Mouse (Mus musculus): ENCODE data around the gene Gne.

The Gne gene

GRCm38 (mm10) chr4:44083945-44084344 lies at the start of gene Gne:
TSS of gene Gne (minus strand) at chr4:44084177.
- DNase-seq (ENCODE audit: low spot score in 2 of 2): no peak

DNA sequence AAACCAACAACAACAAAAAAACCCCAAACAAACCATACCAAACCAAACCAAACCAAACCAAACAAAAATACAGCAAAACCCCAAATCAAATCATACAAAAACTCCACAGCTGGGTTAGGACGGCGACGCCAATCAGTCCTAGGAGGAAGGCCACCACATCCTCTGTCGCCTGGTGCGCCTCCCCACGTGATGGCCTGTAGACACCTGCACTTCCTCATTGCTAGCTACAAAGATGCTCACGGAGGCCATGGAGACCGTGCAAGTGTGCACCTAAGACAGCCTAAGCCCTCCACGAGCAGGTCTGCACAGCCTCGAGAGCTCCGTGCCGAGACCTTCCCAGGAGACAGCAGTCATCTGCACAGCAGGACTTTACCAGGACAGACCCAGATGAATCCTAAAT lies 42.8 kb upstream of the Gne start:
- no peak for DNase-seq (ENCODE audit: low spot score in 2 of 2)

DNA sequence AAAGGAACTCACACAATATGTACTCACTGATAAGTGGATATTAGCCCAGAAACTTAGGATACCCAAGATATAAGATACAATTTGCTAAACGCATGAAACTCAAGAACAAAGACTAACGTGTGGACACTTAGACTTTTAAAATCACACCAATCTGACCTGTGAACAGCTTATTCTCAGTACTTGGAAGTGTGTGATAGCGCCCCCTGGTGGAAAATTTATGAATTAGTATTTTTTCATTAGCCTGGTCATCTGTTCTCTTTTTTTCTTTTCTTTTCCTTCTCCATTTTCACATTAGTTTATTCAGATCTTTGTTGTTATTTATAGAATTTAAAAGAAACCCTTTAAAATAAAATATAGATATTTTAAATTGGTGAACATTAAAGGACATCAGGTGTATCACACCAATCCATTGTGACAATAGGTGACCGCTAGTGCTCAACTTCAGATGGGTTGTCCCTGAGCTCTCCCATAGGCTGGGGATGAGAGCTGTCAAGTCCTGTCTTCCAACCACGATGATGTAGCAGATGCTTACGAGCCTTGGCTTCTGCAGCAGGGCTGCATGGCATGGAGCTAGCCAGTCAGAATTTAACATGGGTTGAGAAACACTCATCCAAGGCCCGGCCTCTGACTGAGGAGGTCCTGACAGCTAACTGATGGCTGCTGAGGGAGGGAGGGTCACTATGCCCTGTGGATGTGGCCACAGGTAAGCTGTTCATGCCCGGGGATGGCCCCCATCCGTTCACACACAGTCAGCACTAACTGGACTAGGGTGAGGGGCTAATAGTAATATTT lies 35.6 kb upstream of the Gne start:
- peak in 1 of 2 experiments; percentile 61 for DNase-seq (ENCODE audit: low spot score in 2 of 2)

- peak in 1 of 2 experiments; percentile 53 for DNase-seq (ENCODE audit: low spot score in 2 of 2)
Observed at GRCm38 (mm10) chr4:44115046-44115445, 31.1 kb upstream of the Gne start.

DNA sequence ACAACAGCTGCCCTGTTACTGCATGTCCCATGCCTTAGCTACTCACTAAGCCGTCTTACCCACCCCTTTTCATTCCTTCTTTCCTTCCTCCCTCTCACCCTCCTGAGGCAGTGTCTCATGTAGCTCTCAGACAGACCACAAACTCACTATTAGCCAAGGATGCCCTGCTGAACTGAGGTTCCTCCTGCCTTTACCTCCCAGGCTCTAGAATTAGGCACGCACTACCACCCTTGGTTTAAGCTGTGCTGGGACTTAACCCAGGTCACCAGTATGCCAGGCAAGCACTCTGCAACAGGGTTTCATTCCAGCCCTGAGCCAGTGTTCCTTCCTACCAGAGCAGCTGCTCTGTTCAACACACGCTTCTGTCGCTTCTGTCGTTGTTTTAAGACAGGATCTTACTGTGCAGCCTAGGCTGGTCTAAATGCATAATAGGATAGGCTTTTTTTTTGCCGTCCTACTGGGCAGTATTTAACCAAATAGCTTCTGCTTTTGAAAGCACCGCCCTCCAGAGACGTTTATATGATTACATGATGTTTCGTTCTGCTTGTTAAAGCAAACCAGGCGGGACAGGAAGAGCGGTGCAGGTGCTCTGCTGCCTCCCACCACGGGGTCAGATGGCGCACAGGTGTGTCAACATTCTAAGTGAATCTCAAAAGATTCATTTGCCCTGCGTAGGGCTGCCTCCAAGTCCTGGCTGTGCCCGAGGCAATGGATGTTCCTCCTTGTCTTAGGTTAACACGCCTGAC lies 29.6 kb upstream of the Gne start:
- DNase-seq (ENCODE audit: low spot score in 2 of 2): peak in 1 of 2 experiments; percentile 56

DNA sequence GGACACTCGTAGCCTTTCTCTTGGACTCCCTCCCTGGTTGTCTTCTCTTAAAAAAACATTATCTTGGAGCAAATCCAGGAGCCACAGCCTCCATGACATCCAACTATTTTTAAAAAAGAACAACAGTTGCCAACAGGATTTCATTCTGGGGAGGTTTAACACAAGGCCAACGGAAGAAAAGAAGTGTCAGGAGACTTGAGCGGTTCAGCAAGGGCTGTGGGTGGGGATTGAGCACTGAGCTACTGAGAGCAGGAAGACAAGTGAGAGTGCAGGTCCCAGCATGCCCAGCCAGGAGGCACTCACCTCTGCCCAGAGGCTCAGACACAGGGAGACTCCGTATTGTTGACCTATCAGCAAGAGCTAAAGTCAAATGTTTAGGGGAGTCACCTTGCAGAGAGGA lies 28.8 kb upstream of the Gne start:
- DNase-seq (ENCODE audit: low spot score in 2 of 2): peak in 1 of 2 experiments; percentile 58

DNA sequence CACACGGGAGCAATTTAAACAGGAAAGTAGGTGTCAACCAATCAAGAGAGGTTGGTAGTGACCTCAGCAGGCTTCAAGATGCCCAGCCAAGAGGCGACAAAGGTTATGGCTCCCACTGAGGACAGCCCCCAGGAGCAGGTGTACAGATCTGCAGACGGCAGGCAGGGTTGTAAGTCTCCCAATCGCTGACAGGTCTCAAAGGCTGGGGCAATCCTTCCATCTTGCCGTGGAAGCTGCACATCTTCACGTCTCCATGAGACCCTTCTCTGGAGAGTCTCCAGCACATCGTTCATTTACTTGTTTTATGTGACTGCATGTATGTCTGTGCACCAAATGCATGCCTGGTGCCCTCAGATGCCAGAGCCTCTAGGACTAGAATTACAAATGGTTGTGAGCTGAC lies 26.8 kb upstream of the Gne start:
- peak in 1 of 2 experiments; percentile 51 for DNase-seq (ENCODE audit: low spot score in 2 of 2)

DNA sequence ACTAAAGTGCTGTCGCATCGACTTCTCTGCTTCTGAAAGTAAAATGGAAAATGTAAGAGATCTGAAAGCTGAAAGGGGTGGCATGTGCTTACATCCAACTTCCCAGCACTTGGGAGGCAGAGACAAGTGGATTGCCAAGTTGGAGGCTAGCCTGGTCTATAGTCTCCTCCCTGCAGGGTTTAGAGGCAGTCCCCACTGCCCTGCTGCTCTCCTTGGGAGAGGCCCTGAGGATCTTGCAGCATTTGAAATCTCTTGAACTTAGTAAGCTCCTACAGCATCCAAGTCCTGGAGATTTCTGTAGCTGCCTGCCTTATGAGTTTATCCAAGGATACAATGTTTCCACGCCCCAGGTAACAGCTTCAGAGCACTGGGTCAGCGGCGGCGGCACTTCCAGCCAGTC lies 24.3 kb upstream of the Gne start:
- DNase-seq (ENCODE audit: low spot score in 2 of 2): peak in 1 of 2 experiments; percentile 51

GRCm38 (mm10) chr4:44107339-44107738 lies 23.4 kb upstream of the Gne start:
- no peak for DNase-seq (ENCODE audit: low spot score in 2 of 2)

GRCm38 (mm10) chr4:44106297-44106821 lies 22.4 kb upstream of the Gne start:
- DNase-seq (ENCODE audit: low spot score in 2 of 2): no peak

DNA sequence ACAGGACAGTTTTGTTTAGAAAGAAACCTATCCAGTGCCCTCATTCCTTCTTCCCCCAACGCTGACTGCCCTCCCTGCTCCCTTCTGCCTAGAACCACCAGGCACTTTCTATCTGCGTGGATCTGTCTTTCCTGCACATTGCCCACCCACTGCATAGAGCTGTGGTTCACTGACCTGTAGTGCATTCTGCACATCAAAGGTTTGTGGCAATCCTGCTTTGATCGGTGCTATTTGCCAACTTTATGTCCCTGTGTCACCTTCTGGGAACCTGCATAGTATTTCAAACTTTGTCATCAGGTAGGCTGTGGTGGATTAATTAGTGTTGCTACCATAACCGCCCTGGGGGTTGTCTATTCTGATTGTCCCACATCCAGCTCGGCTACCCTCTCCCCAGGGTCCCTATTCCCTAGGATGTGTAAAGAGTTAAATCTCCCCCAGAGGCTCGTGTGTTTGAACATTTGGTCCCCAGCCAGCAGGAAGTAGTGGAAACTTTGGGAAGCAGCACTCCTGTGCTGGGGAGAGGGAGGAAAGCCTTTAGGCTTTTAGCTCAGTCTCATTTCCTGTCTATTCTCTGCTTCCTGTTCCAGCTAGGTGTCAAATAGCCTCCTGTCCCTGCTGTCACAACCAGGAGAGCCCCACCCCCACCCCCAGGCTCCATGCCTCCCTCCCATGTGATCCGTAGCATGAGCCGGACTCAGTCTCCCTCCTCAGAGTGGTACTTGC lies 20.4 kb upstream of the Gne start:
- DNase-seq (ENCODE audit: low spot score in 2 of 2): no peak

- peak in 1 of 2 experiments; percentile 51 for DNase-seq (ENCODE audit: low spot score in 2 of 2)
Observed at GRCm38 (mm10) chr4:44103620-44104019, 19.6 kb upstream of the Gne start.

DNA sequence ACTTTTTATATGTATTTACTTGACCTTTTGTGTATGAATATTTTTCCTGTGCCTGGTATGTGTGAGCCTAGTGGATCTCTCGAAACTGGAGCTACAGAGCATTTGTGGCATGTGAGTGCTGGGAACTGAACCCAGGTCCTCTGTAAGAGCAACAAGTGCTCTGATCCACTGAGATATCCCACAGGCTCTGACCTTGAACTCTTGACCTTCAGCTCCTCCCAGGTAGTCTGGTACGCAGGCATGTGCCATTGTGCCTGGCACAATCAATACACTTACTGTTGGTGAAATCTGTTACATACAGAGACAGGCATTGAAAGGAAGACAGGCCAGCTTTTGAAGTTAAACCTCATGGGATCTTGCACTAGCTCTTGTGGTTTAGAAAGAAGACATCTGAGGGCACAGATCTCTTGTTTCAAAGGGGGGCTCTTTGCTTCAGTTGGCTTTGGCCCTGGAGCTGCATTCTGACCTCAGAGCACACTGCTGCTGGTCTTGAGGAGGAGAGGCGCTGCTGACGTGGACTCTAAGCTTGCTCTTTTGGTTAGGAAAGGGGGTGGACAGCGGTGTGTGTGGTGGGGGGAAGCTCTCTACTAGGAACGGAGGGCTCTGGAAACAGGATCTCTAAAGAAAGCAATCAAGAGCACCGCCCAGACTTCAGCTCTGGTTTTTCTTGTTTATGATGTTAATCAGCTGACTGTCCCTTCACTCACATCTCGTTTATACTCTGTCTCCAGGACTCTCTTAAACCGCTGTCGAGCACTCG lies 13.8 kb upstream of the Gne start:
- no peak for DNase-seq (ENCODE audit: low spot score in 2 of 2)

DNA sequence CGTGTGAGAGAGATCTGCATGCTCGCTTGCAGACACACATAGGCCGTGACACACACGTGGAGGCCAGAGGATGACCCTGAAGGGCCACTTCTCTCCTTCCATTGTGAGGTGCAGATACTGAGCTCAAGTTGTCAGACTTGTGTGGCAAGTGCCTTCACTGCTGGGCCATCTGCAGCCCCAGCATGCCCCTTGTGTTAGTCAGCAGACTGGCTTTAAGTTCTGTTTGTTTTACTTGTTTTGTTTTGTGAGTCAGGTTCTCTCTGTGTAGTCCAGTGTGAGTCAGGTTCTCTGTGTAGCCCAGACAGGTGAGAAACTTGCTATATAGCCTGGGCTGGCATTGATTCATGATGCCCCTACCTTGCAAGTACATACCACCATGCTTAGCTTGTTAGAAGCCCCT lies 10.5 kb upstream of the Gne start:
- DNase-seq (ENCODE audit: low spot score in 2 of 2): no peak

- peak in 1 of 2 experiments; percentile 34 for DNase-seq (ENCODE audit: low spot score in 2 of 2)
Observed at GRCm38 (mm10) chr4:44092359-44092758, 8.4 kb upstream of the Gne start.

DNA sequence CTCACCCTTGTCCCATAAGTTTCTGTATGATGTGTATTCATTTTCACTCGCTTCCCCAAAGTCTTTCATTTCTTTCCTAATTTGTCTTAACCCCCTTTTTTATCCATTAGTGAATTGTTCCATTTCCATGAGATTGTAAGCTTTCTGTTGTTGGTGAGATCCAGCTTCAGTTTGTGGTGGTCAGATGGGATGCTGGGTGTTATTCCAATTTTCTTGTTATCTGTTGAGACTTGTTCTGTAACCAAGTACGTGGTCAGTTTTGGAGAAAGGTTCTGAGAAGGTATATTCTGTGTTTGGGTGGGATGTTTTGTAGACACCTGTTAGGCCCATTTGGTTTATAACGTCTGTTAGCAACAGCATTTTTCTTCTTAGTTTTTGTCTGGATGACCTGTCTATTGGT lies 1.6 kb upstream of the Gne start:
- no peak for DNase-seq (ENCODE audit: low spot score in 2 of 2)

GRCm38 (mm10) chr4:44084602-44085325 lies 787 bp upstream of the Gne start:
- DNase-seq (ENCODE audit: low spot score in 2 of 2): no peak

DNA sequence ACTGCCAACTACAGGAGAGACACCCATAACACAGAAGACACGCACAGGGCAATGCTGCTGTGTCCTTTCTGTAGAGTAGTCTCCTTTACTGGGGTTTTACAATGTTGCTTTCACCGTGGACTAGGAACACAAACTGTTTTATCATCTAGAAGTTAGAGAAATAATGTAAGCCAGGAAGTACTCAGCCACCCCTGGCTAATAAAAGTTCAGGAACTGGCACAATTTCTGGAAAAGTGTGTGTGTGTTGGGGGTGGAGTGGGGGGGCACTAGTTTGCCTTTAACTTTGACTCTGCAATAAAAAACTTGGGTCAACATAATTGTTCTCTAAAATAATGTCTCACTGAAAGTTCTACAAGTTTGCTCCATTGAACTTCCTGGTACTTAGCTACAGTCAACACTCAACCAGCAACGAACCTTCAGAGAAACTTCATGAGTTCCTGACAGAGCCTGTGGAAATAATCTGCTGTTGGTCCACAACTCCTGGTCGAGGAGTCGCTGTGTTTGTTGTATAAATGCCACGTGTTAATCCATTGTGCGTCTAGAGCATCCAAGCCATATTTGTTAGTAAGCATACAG lies 5.5 kb downstream of the Gne start:
- DNase-seq (ENCODE audit: low spot score in 2 of 2): no peak

DNA sequence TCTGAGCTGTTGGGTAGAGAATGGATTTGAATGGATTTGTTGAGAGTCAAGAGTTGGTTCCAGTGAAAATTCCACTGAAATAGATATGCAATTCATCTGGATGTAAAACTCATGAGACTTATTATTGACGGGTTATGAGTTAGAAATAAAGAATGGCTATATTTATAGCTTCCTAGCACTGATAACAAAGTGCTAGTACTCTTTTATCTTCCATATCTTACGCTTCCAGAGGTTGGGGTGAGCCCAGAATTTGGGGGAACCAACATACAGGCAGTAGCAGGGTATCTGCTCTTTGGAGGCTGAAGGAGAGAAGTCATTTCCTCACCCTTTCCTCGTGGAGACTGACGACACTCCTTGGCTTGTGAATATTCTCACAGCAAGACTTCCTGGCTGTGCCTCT lies 9.6 kb downstream of the Gne start:
- DNase-seq (ENCODE audit: low spot score in 2 of 2): no peak

DNA sequence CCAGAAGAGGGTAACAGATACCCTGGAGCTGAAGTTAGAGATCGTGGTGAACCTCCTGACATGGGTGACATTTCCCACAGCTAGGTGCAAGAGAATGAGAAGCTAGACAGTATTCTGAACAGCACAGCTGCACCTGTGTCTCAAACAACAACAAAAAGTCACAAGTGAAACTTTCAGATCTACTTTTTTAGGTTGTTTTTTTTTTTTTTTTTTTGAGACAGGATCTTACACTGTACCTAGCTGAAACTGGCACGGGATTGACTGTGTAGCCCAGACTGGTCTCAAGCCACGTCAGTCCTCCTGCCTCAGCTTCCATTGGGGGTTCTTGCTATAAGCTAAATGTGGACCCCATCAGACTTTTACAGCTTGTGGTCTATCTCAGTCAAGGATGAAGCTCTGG lies 10.2 kb downstream of the Gne start:
- no peak for DNase-seq (ENCODE audit: low spot score in 2 of 2)
